Mouse (Mus musculus): ENCODE measurements around the gene Krtap10-4. TPM values are rescaled to one million over a fixed set of nuclear protein-coding genes. Genes with fewer than 3 reads are reported as not detected.

Krtap10-4 gene
- polyA plus RNA-seq, 1 experiment from 2014 or later: not detected

GRCm38 (mm10) chr10:77846503-77846902, 19.6 kb upstream of the Krtap10-4 start, which contains the start of gene Gm36176:
Gm36176 (plus strand) TSS chr10:77846803.
- no peak for ATAC-seq (ENCODE audit: low FRiP score)

GRCm38 (mm10) chr10:77839006-77839405, 12.1 kb upstream of the Krtap10-4 start:
- Histone ChIP-seq H3K9ac (no peak overlapping the region), H3K4me2 (replicated peaks) (no peak overlapping the region), H3K9me3 (ENCODE audit: control insufficient read depth, low read length) (peaks cover 11% of the 10 kb centered on the region), H3K27ac (no peak overlapping the region), H3K4me1 (replicated peaks; ENCODE audit: control insufficient read depth, insufficient read depth, low read length) (no peaks in the 10 kb centered on the region), H3K36me3 (replicated peaks; ENCODE audit: control insufficient read depth, insufficient read depth) (no peaks in the 10 kb centered on the region), H3K4me3 (replicated peaks; ENCODE audit: low read length) (no peak overlapping the region), H3K27me3 (ENCODE audit: control insufficient read depth, insufficient read depth, low read length) (no peaks in the 10 kb centered on the region)
- 80% methylated on average over 6 of the region's 6 CpGs for WGBS
- no peak for ATAC-seq (ENCODE audit: low FRiP score)
- DNase-seq (ENCODE audit: low spot score): no peak

More at GRCm38 (mm10) chr10:77846503-77846902, 19.6 kb upstream of the Krtap10-4 start, which contains the start of gene Gm36176:
- H3K27ac ChIP-seq: no peak within 1 kb of the TSS
- no peak for DNase-seq (ENCODE audit: low spot score)
- no peaks in the 10 kb centered on the region for H3K27me3 ChIP-seq (ENCODE audit: control insufficient read depth, insufficient read depth, low read length)
- no peak within 1 kb of the TSS for H3K4me2 ChIP-seq (replicated peaks)
- no peaks in the 10 kb centered on the region for H3K4me1 ChIP-seq (replicated peaks; ENCODE audit: control insufficient read depth, insufficient read depth, low read length)
- H3K9ac ChIP-seq: no peak within 1 kb of the TSS
- no peaks in the 10 kb centered on the region for H3K36me3 ChIP-seq (replicated peaks; ENCODE audit: control insufficient read depth, insufficient read depth)
- no peak within 1 kb of the TSS for H3K4me3 ChIP-seq (replicated peaks; ENCODE audit: low read length)
- peaks cover 24% of the 10 kb centered on the region for H3K9me3 ChIP-seq (ENCODE audit: control insufficient read depth, low read length)
- whole genome bisulfite sequencing: 81% methylated on average over 3 of the region's 3 CpGs

DNA sequence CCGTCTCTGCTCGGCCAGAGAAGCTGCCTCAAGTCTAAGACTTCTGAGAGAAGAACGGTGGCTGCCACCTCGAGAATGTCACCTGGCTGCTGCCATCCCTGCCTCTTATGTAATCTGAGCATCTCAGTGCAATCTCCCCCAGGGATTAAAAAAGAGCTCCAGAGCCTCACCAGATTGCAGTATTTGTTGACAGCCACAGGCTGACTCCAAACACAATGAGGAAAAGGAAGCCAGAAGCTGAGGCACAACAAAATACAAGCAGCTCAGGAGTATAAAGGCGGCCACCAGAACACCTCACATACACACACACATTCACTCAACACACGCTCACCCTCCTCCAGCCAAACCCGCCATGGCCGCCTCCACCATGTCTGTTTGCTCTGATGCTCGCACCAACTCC, 8.8 kb upstream of the Krtap10-4 start, which contains the start of gene Krtap10-10:
TSS of gene Krtap10-10 (plus strand) at position 301 of the 400 bp plus-strand sequence.
- no peaks in the 10 kb centered on the region for H3K27me3 ChIP-seq (ENCODE audit: control insufficient read depth, insufficient read depth, low read length)
- H3K36me3 ChIP-seq (replicated peaks; ENCODE audit: control insufficient read depth, insufficient read depth): no peaks in the 10 kb centered on the region
- H3K9ac ChIP-seq: no peak within 1 kb of the TSS
- ATAC-seq (ENCODE audit: low FRiP score) (no peak), DNase-seq (ENCODE audit: low spot score) (no peak)
- no peak within 1 kb of the TSS for H3K27ac ChIP-seq
- WGBS: 70% methylated on average over 9 of the region's 9 CpGs
- H3K9me3 ChIP-seq (ENCODE audit: control insufficient read depth, low read length): 0 out of 2 replicates have a peak, but pooled peaks cover 4% of the 10 kb centered on the region
- no peak within 1 kb of the TSS for H3K4me2 ChIP-seq (replicated peaks)
- no peak within 1 kb of the TSS for H3K4me3 ChIP-seq (replicated peaks; ENCODE audit: low read length)
- H3K4me1 ChIP-seq (replicated peaks; ENCODE audit: control insufficient read depth, insufficient read depth, low read length): no peaks in the 10 kb centered on the region

DNA sequence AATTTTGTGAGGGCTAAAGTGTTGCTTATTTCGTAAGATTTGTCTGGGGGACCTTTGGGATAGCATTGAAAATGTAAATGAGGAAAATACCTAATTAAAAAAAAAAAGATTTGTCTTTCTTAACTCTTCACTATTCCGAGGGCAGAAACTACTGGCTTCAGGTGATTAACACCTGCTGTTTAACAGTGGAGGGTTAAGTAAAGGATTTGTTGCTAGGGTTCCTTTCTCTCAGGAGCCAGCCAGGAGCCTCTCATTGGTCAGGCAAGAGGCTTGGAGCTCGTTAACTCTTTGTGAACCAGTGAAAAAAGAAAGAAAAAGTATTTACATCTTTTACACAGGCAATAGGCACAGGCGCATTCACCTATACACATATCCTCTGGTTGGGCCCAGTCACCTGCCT, 7.7 kb downstream of the Krtap10-4 start:
- Histone ChIP-seq H3K4me3 (replicated peaks; ENCODE audit: low read length) (no peak overlapping the region), H3K4me2 (replicated peaks) (no peak overlapping the region), H3K9me3 (ENCODE audit: control insufficient read depth, low read length) (0 out of 2 replicates have a peak, but pooled peaks cover 5% of the 10 kb centered on the region), H3K27me3 (ENCODE audit: control insufficient read depth, insufficient read depth, low read length) (no peaks in the 10 kb centered on the region), H3K9ac (no peak overlapping the region), H3K27ac (no peak overlapping the region), H3K4me1 (replicated peaks; ENCODE audit: control insufficient read depth, insufficient read depth, low read length) (no peaks in the 10 kb centered on the region), H3K36me3 (replicated peaks; ENCODE audit: control insufficient read depth, insufficient read depth) (no peaks in the 10 kb centered on the region)
- ATAC-seq (ENCODE audit: low FRiP score) (no peak), DNase-seq (ENCODE audit: low spot score) (no peak)
- WGBS: 45% methylated on average over 4 of the region's 4 CpGs

- no peaks in the 10 kb centered on the region for H3K27me3 ChIP-seq (ENCODE audit: control insufficient read depth, insufficient read depth, low read length)
- no peaks in the 10 kb centered on the region for H3K36me3 ChIP-seq (replicated peaks; ENCODE audit: control insufficient read depth, insufficient read depth)
- H3K27ac ChIP-seq: no peak overlapping the region
- 0 out of 2 replicates have a peak, but pooled peaks cover 5% of the 10 kb centered on the region for H3K9me3 ChIP-seq (ENCODE audit: control insufficient read depth, low read length)
- H3K4me1 ChIP-seq (replicated peaks; ENCODE audit: control insufficient read depth, insufficient read depth, low read length): no peaks in the 10 kb centered on the region
- no peak overlapping the region for H3K4me2 ChIP-seq (replicated peaks)
- no peak overlapping the region for H3K9ac ChIP-seq
- DNase-seq (ENCODE audit: low spot score) (no peak), ATAC-seq (ENCODE audit: low FRiP score) (no peak)
- no peak overlapping the region for H3K4me3 ChIP-seq (replicated peaks; ENCODE audit: low read length)
- 100% methylated on average over 4 of the region's 4 CpGs for WGBS
Measured at GRCm38 (mm10) chr10:77818523-77818922, 8.4 kb downstream of the Krtap10-4 start.

GRCm38 (mm10) chr10:77815514-77815913, 11.4 kb downstream of the Krtap10-4 start:
- 25% methylated on average over 5 of the region's 5 CpGs for WGBS
- H3K4me1 ChIP-seq (replicated peaks; ENCODE audit: control insufficient read depth, insufficient read depth, low read length): no peaks in the 10 kb centered on the region
- H3K9me3 ChIP-seq (ENCODE audit: control insufficient read depth, low read length): no peaks in the 10 kb centered on the region
- H3K4me2 ChIP-seq (replicated peaks): no peak overlapping the region
- no peak overlapping the region for H3K27ac ChIP-seq
- H3K27me3 ChIP-seq (ENCODE audit: control insufficient read depth, insufficient read depth, low read length): no peaks in the 10 kb centered on the region
- no peaks in the 10 kb centered on the region for H3K36me3 ChIP-seq (replicated peaks; ENCODE audit: control insufficient read depth, insufficient read depth)
- ATAC-seq (ENCODE audit: low FRiP score) (no peak), DNase-seq (ENCODE audit: low spot score) (peak; percentile 34)
- no peak overlapping the region for H3K4me3 ChIP-seq (replicated peaks; ENCODE audit: low read length)
- H3K9ac ChIP-seq: no peak overlapping the region

- Histone ChIP-seq H3K9me3 (ENCODE audit: control insufficient read depth, low read length) (no peaks in the 10 kb centered on the region), H3K9ac (no peak within 1 kb of the TSS), H3K36me3 (replicated peaks; ENCODE audit: control insufficient read depth, insufficient read depth) (no peaks in the 10 kb centered on the region), H3K4me1 (replicated peaks; ENCODE audit: control insufficient read depth, insufficient read depth, low read length) (no peaks in the 10 kb centered on the region), H3K4me2 (replicated peaks) (no peak within 1 kb of the TSS), H3K27me3 (ENCODE audit: control insufficient read depth, insufficient read depth, low read length) (no peaks in the 10 kb centered on the region), H3K27ac (no peak within 1 kb of the TSS), H3K4me3 (replicated peaks; ENCODE audit: low read length) (no peak within 1 kb of the TSS)
- DNase-seq (ENCODE audit: low spot score): no peak
- 53% methylated on average over 4 of the region's 4 CpGs for WGBS
- no peak for ATAC-seq (ENCODE audit: low FRiP score)
Measured at GRCm38 (mm10) chr10:77814382-77814781, 12.5 kb downstream of the Krtap10-4 start, which contains the start of gene Gm2696. Gm2696 (plus strand) TSS chr10:77814682.

DNA sequence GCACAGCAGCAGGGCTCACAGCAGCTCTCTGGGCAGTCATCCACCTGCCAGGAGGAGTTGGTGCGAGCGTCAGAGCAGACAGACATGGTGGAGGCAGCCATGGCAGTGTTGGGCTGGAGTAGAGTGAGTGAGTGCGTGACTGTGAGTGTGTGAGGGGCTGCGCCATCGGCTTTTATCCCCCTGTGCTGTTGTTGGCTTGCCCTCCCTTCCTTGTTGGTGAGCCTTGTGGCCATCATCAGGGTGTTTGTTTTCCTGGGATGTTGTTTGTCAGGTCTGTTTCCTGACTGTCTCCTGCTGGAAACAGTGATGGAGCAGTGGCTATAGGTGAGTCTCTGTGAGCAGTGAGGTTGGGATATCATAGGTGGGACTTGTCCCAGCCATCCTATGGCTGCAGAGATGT, 15.2 kb downstream of the Krtap10-4 start, which contains the start of gene Gm9507:
TSS of gene Gm9507 (minus strand) at position 101 of the 400 bp plus-strand sequence.
- ATAC-seq (ENCODE audit: low FRiP score) (no peak), DNase-seq (ENCODE audit: low spot score) (no peak)
- Histone ChIP-seq H3K4me2 (replicated peaks) (no peak within 1 kb of the TSS), H3K4me3 (replicated peaks; ENCODE audit: low read length) (no peak within 1 kb of the TSS), H3K27me3 (ENCODE audit: control insufficient read depth, insufficient read depth, low read length) (no peaks in the 10 kb centered on the region), H3K27ac (no peak within 1 kb of the TSS), H3K4me1 (replicated peaks; ENCODE audit: control insufficient read depth, insufficient read depth, low read length) (no peaks in the 10 kb centered on the region), H3K9me3 (ENCODE audit: control insufficient read depth, low read length) (no peaks in the 10 kb centered on the region), H3K36me3 (replicated peaks; ENCODE audit: control insufficient read depth, insufficient read depth) (no peaks in the 10 kb centered on the region), H3K9ac (no peak within 1 kb of the TSS)
- WGBS: 70% methylated on average over 5 of the region's 5 CpGs

GRCm38 (mm10) chr10:77804095-77804494, 22.8 kb downstream of the Krtap10-4 start:
- no peak for ATAC-seq (ENCODE audit: low FRiP score)
- no peaks in the 10 kb centered on the region for H3K9me3 ChIP-seq (ENCODE audit: control insufficient read depth, low read length)
- 88% methylated on average over 3 of the region's 3 CpGs for WGBS

More at GRCm38 (mm10) chr10:77804095-77804494, 22.8 kb downstream of the Krtap10-4 start:
- Histone ChIP-seq H3K27ac (no peak overlapping the region), H3K4me1 (replicated peaks; ENCODE audit: control insufficient read depth, insufficient read depth, low read length) (no peaks in the 10 kb centered on the region), H3K27me3 (ENCODE audit: control insufficient read depth, insufficient read depth, low read length) (no peaks in the 10 kb centered on the region), H3K9ac (no peak overlapping the region), H3K4me2 (replicated peaks) (no peak overlapping the region), H3K36me3 (replicated peaks; ENCODE audit: control insufficient read depth, insufficient read depth) (no peaks in the 10 kb centered on the region), H3K4me3 (replicated peaks; ENCODE audit: low read length) (no peak overlapping the region)
- DNase-seq (ENCODE audit: low spot score): no peak
